Mouse (Mus musculus): ENCODE data around the gene Olfr1057. TPM values are rescaled to one million over a fixed set of nuclear protein-coding genes. Genes with fewer than 3 reads are reported as not detected.
"Not testable (repeated sequence)": the region's sequence is repeated elsewhere in the genome, so short reads cannot be mapped to it uniquely, and the experiment has no call there.

The Olfr1057 gene
- not detected for polyA plus RNA-seq (2017; shearing (Covaris generic))

DNA sequence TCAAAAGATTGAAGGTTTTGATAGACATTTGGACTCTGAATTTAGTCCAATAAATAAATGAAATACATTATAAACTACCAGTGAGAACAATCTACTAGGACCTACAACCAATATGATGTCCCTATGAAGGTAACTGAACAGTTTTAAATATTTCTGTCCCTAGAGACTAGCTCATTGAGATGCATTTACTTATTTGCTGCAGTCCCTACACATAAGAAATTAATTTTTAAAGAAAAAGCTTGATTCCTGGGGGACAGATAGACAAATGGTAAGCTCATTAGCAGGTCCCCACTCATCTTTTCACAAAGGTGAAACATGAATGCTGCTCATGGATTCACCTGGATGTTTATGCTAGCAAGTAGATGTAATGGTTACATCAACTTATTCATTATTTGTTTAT lies at the start of gene Olfr1057:
Gene Olfr1057 (minus strand): TSS at position 101 of the 400 bp plus-strand sequence.
- ATAC-seq = no peak

DNA sequence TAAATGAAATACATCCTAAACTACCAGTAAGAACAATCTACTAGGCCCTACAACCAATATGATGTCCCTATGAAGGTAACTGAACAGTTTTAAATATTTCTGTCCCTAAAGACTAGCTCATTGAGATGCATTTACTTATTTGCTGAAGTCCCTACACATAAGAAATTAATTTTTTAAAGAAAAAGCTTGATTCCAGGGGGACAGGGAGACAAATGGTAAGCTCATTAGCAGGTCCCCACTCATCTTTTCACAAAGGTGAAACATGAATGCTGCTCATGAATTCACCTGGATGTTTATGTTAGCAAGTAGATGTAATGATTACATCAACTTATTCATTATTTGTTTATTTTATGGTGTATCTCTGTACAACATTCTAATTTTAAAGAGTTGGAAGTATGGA lies 48.5 kb upstream of the Olfr1057 start, which contains the start of gene Olfr1062:
Gene Olfr1062 (minus strand): TSS at position 101 of the 400 bp plus-strand sequence.
- not testable (repeated sequence) for ATAC-seq

GRCm38 (mm10) chr2:86413950-86414349 lies 35.8 kb upstream of the Olfr1057 start, which contains the start of gene Olfr1061:
Gene Olfr1061 (minus strand): TSS chr2:86414050.
- no peak for ATAC-seq

- no peak for ATAC-seq
Observed at GRCm38 (mm10) chr2:86395114-86395513, 16.9 kb upstream of the Olfr1057 start.

GRCm38 (mm10) chr2:86388461-86388860 lies 10.3 kb upstream of the Olfr1057 start, which contains the start of gene Olfr1058:
Gene Olfr1058 (minus strand): TSS chr2:86388561.
- not testable (repeated sequence) for ATAC-seq

DNA sequence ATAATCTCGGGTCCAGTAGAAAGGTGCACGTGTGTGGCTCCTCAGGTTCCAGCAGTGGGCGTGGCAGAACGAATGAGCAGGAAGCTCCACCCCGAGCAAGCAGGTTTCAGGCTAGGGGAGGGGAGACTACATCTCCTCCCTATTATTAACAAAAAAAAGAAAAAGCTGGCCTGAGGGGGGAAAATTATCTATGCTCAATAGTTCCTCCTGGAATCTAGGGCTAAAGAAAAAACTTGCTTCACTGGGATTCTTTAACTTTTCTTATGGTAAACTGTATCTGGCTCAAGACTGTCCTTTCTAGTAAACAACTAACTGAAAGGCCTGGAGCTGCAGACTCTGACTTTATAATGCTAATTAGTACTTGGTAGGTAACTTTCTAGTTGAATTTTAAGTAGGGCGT lies 11.9 kb downstream of the Olfr1057 start:
- ATAC-seq = not testable (repeated sequence)

DNA sequence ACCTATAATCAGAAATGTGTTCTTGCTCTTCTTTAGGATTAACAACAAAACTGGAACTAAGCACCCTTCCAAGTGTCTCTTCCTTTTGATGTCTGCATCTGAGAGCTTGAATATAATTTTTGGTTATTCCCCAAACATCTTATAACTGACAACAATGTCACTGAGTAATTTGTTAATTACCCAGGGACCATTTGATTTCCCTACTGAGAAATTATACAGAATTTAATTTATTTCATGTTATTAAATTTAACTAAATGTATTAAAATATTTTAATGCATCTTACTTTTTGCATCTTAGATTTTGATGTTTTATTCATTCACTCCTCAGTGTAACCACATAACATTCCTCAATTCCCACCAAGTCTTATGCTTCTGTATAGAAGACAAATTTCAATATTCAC lies 15.8 kb downstream of the Olfr1057 start, which contains the start of gene Olfr1056:
Gene Olfr1056 (minus strand): TSS at position 101 of the 400 bp plus-strand sequence.
- no peak for ATAC-seq

GRCm38 (mm10) chr2:86351751-86352150 lies 26.4 kb downstream of the Olfr1057 start:
- not testable (repeated sequence) for ATAC-seq

- no peak for ATAC-seq
Observed at GRCm38 (mm10) chr2:86350184-86350583, 28.0 kb downstream of the Olfr1057 start, which contains the start of gene Olfr1055. Gene Olfr1055 (minus strand): TSS chr2:86350284.

DNA sequence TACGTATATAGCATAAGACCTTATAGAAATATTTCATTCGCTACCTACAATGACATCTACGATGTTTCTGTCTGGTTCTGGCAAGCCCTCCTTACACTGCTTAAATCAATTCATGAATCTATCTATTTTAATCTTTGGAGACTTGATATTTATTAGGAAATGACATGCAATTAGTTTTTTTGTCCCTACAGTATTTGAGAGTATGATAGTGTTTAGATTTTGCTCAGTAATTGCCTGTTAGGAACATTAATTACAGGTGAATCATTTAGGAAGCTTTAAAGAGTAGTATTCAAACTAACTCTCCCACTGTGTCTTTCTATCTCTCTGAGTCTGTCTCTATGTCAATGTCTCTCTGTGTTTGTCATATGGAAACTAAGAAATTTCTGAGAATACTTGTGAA lies 42.9 kb downstream of the Olfr1057 start, which contains the start of gene Olfr1054:
Gene Olfr1054 (minus strand): TSS at position 101 of the 400 bp plus-strand sequence.
- ATAC-seq = no peak

Other genes starting within 250 kb of the Olfr1057 start
- gene Olfr1039, start 242.5 kb downstream of the Olfr1057 start, polyA plus RNA-seq (2017; shearing (Covaris generic)) = not detected
- gene Olfr1040, start 231.7 kb downstream of the Olfr1057 start, polyA plus RNA-seq (2017; shearing (Covaris generic)) = not detected
- not detected for gene Olfr1042, start 216.6 kb downstream of the Olfr1057 start, polyA plus RNA-seq (2017; shearing (Covaris generic))
- gene Olfr1043, start 210.9 kb downstream of the Olfr1057 start, polyA plus RNA-seq (2017; shearing (Covaris generic)) = not detected
- not detected for gene Olfr1044, start 200.6 kb downstream of the Olfr1057 start, polyA plus RNA-seq (2017; shearing (Covaris generic))
- gene Olfr52, start 192.7 kb downstream of the Olfr1057 start, polyA plus RNA-seq (2017; shearing (Covaris generic)) = not detected
- under 1 TPM in 1 of 2 experiments, not detected in 1; 0.44 TPM for gene Olfr1045, start 175.4 kb downstream of the Olfr1057 start, polyA plus RNA-seq (2017; shearing (Covaris generic))
- not detected for gene Olfr1046, start 159.1 kb downstream of the Olfr1057 start, polyA plus RNA-seq (2017; shearing (Covaris generic))
- gene Olfr1047, start 147.0 kb downstream of the Olfr1057 start, polyA plus RNA-seq (2017; shearing (Covaris generic)) = not detected
- gene Olfr1048, start 138.1 kb downstream of the Olfr1057 start, polyA plus RNA-seq (2017; shearing (Covaris generic)) = not detected
- gene Olfr1049, start 120.1 kb downstream of the Olfr1057 start, polyA plus RNA-seq (2017; shearing (Covaris generic)) = not detected
- not detected for gene Olfr1051, start 99.3 kb downstream of the Olfr1057 start, polyA plus RNA-seq (2017; shearing (Covaris generic))
- under 1 TPM in 1 of 2 experiments, not detected in 1; 0.21 TPM for gene Olfr1052, start 85.9 kb downstream of the Olfr1057 start, polyA plus RNA-seq (2017; shearing (Covaris generic))
- not detected for gene Olfr1053, start 63.1 kb downstream of the Olfr1057 start, polyA plus RNA-seq (2017; shearing (Covaris generic))
- not detected for gene Olfr1054, start 43.0 kb downstream of the Olfr1057 start, polyA plus RNA-seq (2017; shearing (Covaris generic))
- gene Olfr1055, start 28.1 kb downstream of the Olfr1057 start, polyA plus RNA-seq (2017; shearing (Covaris generic)) = not detected
- gene Olfr1056, start 15.9 kb downstream of the Olfr1057 start, polyA plus RNA-seq (2017; shearing (Covaris generic)) = not detected
- not detected for gene Olfr1058, start 10.2 kb upstream of the Olfr1057 start, polyA plus RNA-seq (2017; shearing (Covaris generic))
- gene Olfr1061, start 35.7 kb upstream of the Olfr1057 start, polyA plus RNA-seq (2017; shearing (Covaris generic)) = not detected
- gene Olfr1062, start 48.4 kb upstream of the Olfr1057 start, polyA plus RNA-seq (2017; shearing (Covaris generic)) = not detected
- gene Olfr1065, start 72.2 kb upstream of the Olfr1057 start, polyA plus RNA-seq (2017; shearing (Covaris generic)) = not detected
- not detected for gene Olfr1066, start 77.9 kb upstream of the Olfr1057 start, polyA plus RNA-seq (2017; shearing (Covaris generic))
- not detected for gene Olfr228, start 109.0 kb upstream of the Olfr1057 start, polyA plus RNA-seq (2017; shearing (Covaris generic))
- not detected for gene Olfr1076, start 130.1 kb upstream of the Olfr1057 start, polyA plus RNA-seq (2017; shearing (Covaris generic))
- gene Olfr1079, start 164.1 kb upstream of the Olfr1057 start, polyA plus RNA-seq (2017; shearing (Covaris generic)) = not detected
- not detected for gene Olfr1080, start 179.8 kb upstream of the Olfr1057 start, polyA plus RNA-seq (2017; shearing (Covaris generic))
- not detected for gene Olfr1082, start 220.6 kb upstream of the Olfr1057 start, polyA plus RNA-seq (2017; shearing (Covaris generic))

Data from activated CD4-positive, CD25-positive, alpha-beta regulatory T cell, adult 4 months (primary cell).